Comparison of ENCODE assay signal across 33 mouse cellular contexts in genomic region chr10:45210201-45210600, GRCm38 (mm10). TPM values are rescaled to one million over a fixed set of nuclear protein-coding genes. Genes with fewer than 3 reads are reported as not detected.
DNase-seq lines count a peak whose midpoint lies in the region; ATAC-seq and TF ChIP-seq lines count a peak whose summit lies in the region.
"Had no signal": no experiment of that assay in that cellular context is flagged by ENCODE, and none has a peak within 500 bp of the region (broad histone marks: within the 10 kb centered on the region; RNA-seq: fewer than 3 reads in every experiment).

No protein-coding gene starts in this region.

- no peak overlapping the region for H3K4me2 ChIP-seq in heart, embryonic 11.5 days
- H3K4me2 ChIP-seq in liver, embryonic 12.5 days, result no peak overlapping the region
- H3K4me2 ChIP-seq: embryonic facial prominence, embryonic 15.5 days; forebrain, embryonic 12.5 days; hindbrain, embryonic 12.5 days; intestine, embryonic 15.5 days; liver, embryonic 11.5 days; midbrain, embryonic 13.5 days; neural tube, embryonic 13.5 days had no signal

- intact Hi-C loops in left cerebral cortex, postnatal 4 days (cut with DNase I), result no loop called here

- no peak overlapping the region for H3K4me3 ChIP-seq in heart, embryonic 11.5 days (ENCODE audit: low read depth, low read length)
- no peak overlapping the region for H3K4me3 ChIP-seq in liver, adult 2 months (ENCODE audit: insufficient read depth, low read depth, low read length)
- H3K4me3 ChIP-seq in liver, embryonic 12.5 days, result no peak overlapping the region
- H3K4me3 ChIP-seq: embryonic facial prominence, embryonic 10.5 days; embryonic facial prominence, embryonic 15.5 days; forebrain, embryonic 12.5 days; hindbrain, embryonic 12.5 days; intestine, embryonic 15.5 days; midbrain, embryonic 13.5 days; neural tube, embryonic 13.5 days had no signal

- H3K9me3 ChIP-seq in heart, embryonic 11.5 days (replicated peaks; ENCODE audit: control insufficient read depth, low read length), result no peaks in the 10 kb centered on the region
- no peaks in the 10 kb centered on the region for H3K9me3 ChIP-seq in liver, embryonic 12.5 days (replicated peaks)
- H3K9me3 ChIP-seq: embryonic facial prominence, embryonic 10.5 days; embryonic facial prominence, embryonic 15.5 days; forebrain, embryonic 12.5 days; hindbrain, embryonic 12.5 days; intestine, embryonic 15.5 days; midbrain, embryonic 13.5 days; neural tube, embryonic 13.5 days had no signal

- no peak overlapping the region for H3K27ac ChIP-seq in heart, embryonic 11.5 days (ENCODE audit: low read depth, low read length)
- no peak overlapping the region for H3K27ac ChIP-seq in liver, adult 2 months (replicated peaks; ENCODE audit: insufficient read depth, low read depth, low read length)
- no peak overlapping the region for H3K27ac ChIP-seq in liver, embryonic 12.5 days
- H3K27ac ChIP-seq: embryonic facial prominence, embryonic 10.5 days; embryonic facial prominence, embryonic 15.5 days; forebrain, embryonic 12.5 days; hindbrain, embryonic 12.5 days; hindbrain, postnatal 0 days; intestine, embryonic 15.5 days; macrophage; midbrain, embryonic 13.5 days; neural tube, embryonic 13.5 days; stomach, postnatal 0 days had no signal

- no peak for ATAC-seq in heart, embryonic 11.5 days (replicated peaks; ENCODE audit: insufficient number of reproducible peaks, low FRiP score, low TSS enrichment)
- no peak for ATAC-seq in liver, embryonic 12.5 days
- ATAC-seq: forebrain, postnatal 0 days; hindbrain, postnatal 0 days; intestine, embryonic 15.5 days; lung, postnatal 0 days; midbrain, embryonic 13.5 days had no signal

- H3K79me2 ChIP-seq in liver, adult 2 months (ENCODE audit: control insufficient read depth, insufficient read depth, low read length), result no peaks in the 10 kb centered on the region

- TF ChIP-seq POLR2A in liver, adult 2 months (IDR thresholded peaks at IDR 0.05; ENCODE audit: extremely low read depth, insufficient read depth, low read length), result no peak

- H3K9ac ChIP-seq in heart, embryonic 11.5 days (ENCODE audit: low read depth, low read length), result no peak overlapping the region
- no peak overlapping the region for H3K9ac ChIP-seq in liver, adult 2 months (ENCODE audit: low read depth, low read length)
- H3K9ac ChIP-seq in liver, embryonic 12.5 days, result no peak overlapping the region
- H3K9ac ChIP-seq: embryonic facial prominence, embryonic 15.5 days; forebrain, embryonic 12.5 days; forebrain, postnatal 0 days; hindbrain, embryonic 12.5 days; intestine, embryonic 15.5 days; midbrain, embryonic 13.5 days; neural tube, embryonic 13.5 days had no signal

- no peaks in the 10 kb centered on the region for H3K4me1 ChIP-seq in heart, embryonic 11.5 days (ENCODE audit: control insufficient read depth, insufficient read depth, low read length)
- H3K4me1 ChIP-seq in liver, adult 2 months (ENCODE audit: control insufficient read depth, insufficient read depth, low read length), result peaks cover 5% of the 10 kb centered on the region
- no peaks in the 10 kb centered on the region for H3K4me1 ChIP-seq in liver, embryonic 12.5 days
- H3K4me1 ChIP-seq: embryonic facial prominence, embryonic 10.5 days; embryonic facial prominence, embryonic 15.5 days; forebrain, embryonic 12.5 days; hindbrain, embryonic 12.5 days; intestine, embryonic 15.5 days; midbrain, embryonic 13.5 days; neural tube, embryonic 13.5 days had no signal

- peak; percentile 7 for DNase-seq in adrenal gland, postnatal 10 days
- no peak for DNase-seq in adrenal gland, postnatal 25 days
- DNase-seq in heart, adult 11 months, result peak; percentile 87
- DNase-seq in liver, adult 2 months (ENCODE audit: extremely low read depth, low read depth, low spot score), result peak; percentile 97
- no peak for DNase-seq in kidney, adult 8-10 months
- no peak for DNase-seq in left cerebral cortex, postnatal 4 days
- DNase-seq: adrenal gland, postnatal 14 days; cerebellum, adult 18-20 months; forebrain, postnatal 0 days; kidney, adult 9 months; kidney, postnatal 14 days; layer of hippocampus, adult 9-11 months; lung, adult 18-20 months; right cerebral cortex, postnatal 4 days; thymus, adult 18-20 months; thymus, postnatal 36 days had no signal

- H3K36me3 ChIP-seq in heart, embryonic 11.5 days (ENCODE audit: control insufficient read depth, insufficient read depth, low read length), result no peaks in the 10 kb centered on the region
- no peaks in the 10 kb centered on the region for H3K36me3 ChIP-seq in liver, adult 2 months (ENCODE audit: control insufficient read depth, insufficient read depth, low read length)
- H3K36me3 ChIP-seq in liver, embryonic 12.5 days, result no peaks in the 10 kb centered on the region
- H3K36me3 ChIP-seq: embryonic facial prominence, embryonic 10.5 days; embryonic facial prominence, embryonic 15.5 days; forebrain, embryonic 12.5 days; hindbrain, embryonic 12.5 days; intestine, embryonic 15.5 days; midbrain, embryonic 13.5 days; neural tube, embryonic 13.5 days had no signal

- no peak for TF ChIP-seq CTCF in liver, adult 2 months (IDR thresholded peaks at IDR 0.05; ENCODE audit: low read depth, low read length)

- H3K27me3 ChIP-seq in heart, embryonic 11.5 days (ENCODE audit: control insufficient read depth, insufficient read depth, low read length), result no peaks in the 10 kb centered on the region
- H3K27me3 ChIP-seq in liver, adult 2 months (ENCODE audit: control insufficient read depth, insufficient read depth, low read length), result no peaks in the 10 kb centered on the region
- no peaks in the 10 kb centered on the region for H3K27me3 ChIP-seq in liver, embryonic 12.5 days (replicated peaks)
- H3K27me3 ChIP-seq: CH12.LX; embryonic facial prominence, embryonic 15.5 days; forebrain, embryonic 12.5 days; hindbrain, embryonic 12.5 days; intestine, embryonic 15.5 days; midbrain, embryonic 13.5 days; neural tube, embryonic 13.5 days had no signal

RNA-seq across cellular contexts. Expression of gene Popdc3, which starts 32.3 kb away (rescaled TPM):
- 1 to 10 TPM; 1.5 to 4.6 TPM for total RNA-seq in adrenal gland, postnatal 10 days (2021)
- 0.82 and 0.90 TPM in 2 replicates for total RNA-seq in adrenal gland, postnatal 25 days (2021)
- polyA plus RNA-seq in heart, embryonic 11.5 days (2014; fragmentation: Nextera tagmentation; extraction: Ambion mirVana), result 15.5 and 19.2 TPM in 2 replicates
- not detected in 2 replicates for total RNA-seq in liver, adult 2 months (2014; rRNA removed)
- polyA plus RNA-seq in liver, adult 2 months (2012; rRNA removed), result not detected in 2 replicates
- polyA plus RNA-seq in liver, embryonic 12.5 days (2016; fragmentation: Nextera tagmentation; extraction: Ambion mirVana), result 0.08 and 0.16 TPM in 2 replicates
- total RNA-seq in left cerebral cortex, postnatal 4 days (2021), result 1 to 10 TPM; 1.4 TPM
- total RNA-seq: granulocyte monocyte progenitor cell, adult 5-6 weeks; megakaryocyte-erythroid progenitor cell, adult 5-6 weeks had no signal
- polyA plus RNA-seq: macrophage had no signal

Comparison
In these comparisons a context has a peak if more than half of its experiments do, and no peak if none do; other contexts are left out.
1. DNase-seq: peak in adrenal gland, postnatal 10 days (single experiment), heart, adult 11 months (single experiment) and liver, adult 2 months (single experiment); none in adrenal gland, postnatal 25 days (single experiment), kidney, adult 8-10 months (0 of 2) and left cerebral cortex, postnatal 4 days (single experiment).